Mouse (Mus musculus) thymus, postnatal 0 days (tissue): ENCODE measurements around the gene Gpr68. TPM values are rescaled to one million over a fixed set of nuclear protein-coding genes. Genes with fewer than 3 reads are reported as not detected.

Source experiments
- DNase-seq: peaks from one replicate; pipeline ENCODE4 v3.0.0-alpha.2; 2015; ENCODE audit warnings: low spot score
- polyA plus RNA-seq: library from polyadenylated mRNA; unstranded; fragments of >200 nt; fragmentation: Nextera tagmentation; extraction: Ambion mirVana; gene quantifications from 2 replicates; pipeline ENCODE4 v1.2.1, GENCODE M21; 2015

Gpr68 gene
- polyA plus RNA-seq, 1 experiment from 2014 or later = 7.5 TPM

DNA sequence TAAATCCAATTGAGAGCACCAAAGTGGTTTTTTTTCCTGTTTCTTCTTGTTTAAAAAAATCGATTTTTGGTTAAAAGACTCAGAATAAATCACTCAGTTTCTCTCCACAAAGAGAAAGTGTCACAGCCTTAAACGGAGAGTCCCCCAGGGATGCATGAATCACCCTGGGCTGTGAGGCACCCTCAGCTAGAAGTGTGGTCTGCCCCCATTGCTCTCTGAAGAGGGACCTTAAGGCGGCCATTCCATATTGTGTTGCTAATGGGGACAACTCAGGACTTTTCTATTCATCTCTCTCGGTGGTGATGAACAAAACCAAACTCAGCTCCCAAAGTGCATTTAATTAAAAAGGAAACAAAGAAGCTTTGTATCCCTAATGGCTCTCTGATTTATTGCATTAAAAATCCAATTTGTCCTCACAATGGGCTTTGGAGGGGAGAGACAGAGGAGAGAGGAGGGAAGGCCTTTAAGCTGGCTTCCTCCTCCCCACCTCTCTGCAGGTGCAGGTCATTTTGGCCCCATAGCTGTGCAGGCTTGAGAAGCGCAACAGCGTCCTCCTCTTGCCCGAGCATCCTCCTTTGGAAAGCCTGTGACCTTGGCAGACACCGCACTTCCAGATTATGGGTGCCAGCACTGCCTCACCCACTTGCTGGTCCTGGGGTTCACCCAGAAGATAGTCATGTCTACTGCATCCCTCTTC lies 76.2 kb downstream of the Gpr68 start:
- no peak for DNase-seq

DNA sequence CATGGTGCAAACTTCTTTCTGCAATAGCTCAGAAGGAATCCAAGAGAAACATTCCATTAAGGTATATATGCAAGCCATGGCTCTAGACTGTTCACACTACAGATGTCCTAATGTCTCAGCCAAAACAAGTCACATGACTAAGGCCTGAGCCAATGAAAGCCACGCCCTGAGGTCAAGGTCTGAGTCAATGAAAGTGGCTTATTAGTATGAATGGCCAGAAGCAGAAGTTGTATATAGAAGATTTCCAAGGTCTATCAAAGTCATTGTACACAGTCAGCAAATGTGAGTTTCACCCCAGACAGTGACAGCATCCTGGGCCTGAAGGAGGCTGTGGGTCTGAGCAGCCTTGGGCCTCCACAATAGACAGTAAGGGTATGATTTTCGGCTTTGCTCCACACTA lies 77.0 kb downstream of the Gpr68 start:
- DNase-seq = no peak

Other genes with a start within 250 kb of the Gpr68 start
- 6.6 and 9.0 TPM in 2 replicates for gene Rps6ka5, start 181.2 kb downstream of the Gpr68 start, polyA plus RNA-seq
- gene Dglucy, start 129.1 kb downstream of the Gpr68 start, polyA plus RNA-seq = 1.9 and 2.2 TPM in 2 replicates
- gene Ccdc88c, start 120.9 kb upstream of the Gpr68 start, polyA plus RNA-seq = 17.1 and 24.5 TPM in 2 replicates
- gene Ppp4r3a, start 175.5 kb upstream of the Gpr68 start, polyA plus RNA-seq = 34.1 and 44.2 TPM in 2 replicates